Mouse (Mus musculus) layer of hippocampus, adult 18-20 months (tissue): ENCODE measurements around the gene Naa10. TPM values are rescaled to one million over a fixed set of nuclear protein-coding genes. Genes with fewer than 3 reads are reported as not detected.

Experiments used
- DNase-seq, 2 experiments: peaks; one replicate each; pipeline ENCODE4 v3.0.0; 2022; ENCODE audit warnings: low spot score in 2 of 2
- total RNA-seq, 2 experiments: library from RNA; stranded (reverse); gene quantifications; 2 replicates each; pipeline ENCODE4 v1.2.3; 2021

The Naa10 gene
- total RNA-seq, 2 experiments from 2014 or later, result 57.7 to 61.3 TPM

- no peak for DNase-seq
These were observed 4.8 kb downstream of the Naa10 start for GRCm38 (mm10) chrX:73916945-73917344.

- DNase-seq, result peak; percentile 82 to 94
These were observed 6.7 kb downstream of the Naa10 start for GRCm38 (mm10) chrX:73914827-73915703.

- no peak for DNase-seq
These were observed 10.2 kb downstream of the Naa10 start for GRCm38 (mm10) chrX:73911588-73911987.

- DNase-seq, result no peak
These were observed 10.6 kb downstream of the Naa10 start for GRCm38 (mm10) chrX:73911156-73911555.

GRCm38 (mm10) chrX:73910451-73910850, 11.3 kb downstream of the Naa10 start:
- DNase-seq, result no peak

GRCm38 (mm10) chrX:73910049-73910448, 11.7 kb downstream of the Naa10 start:
- DNase-seq, result no peak

- no peak for DNase-seq
These were observed 23.8 kb downstream of the Naa10 start for GRCm38 (mm10) chrX:73897959-73898358.

- peak in 1 of 2 experiments; percentile 67 for DNase-seq
These were observed 26.0 kb downstream of the Naa10 start, which contains the start of gene L1cam for GRCm38 (mm10) chrX:73895719-73896118. TSS of gene L1cam (minus strand) at chrX:73896105.

- DNase-seq, result no peak
These were observed 28.9 kb downstream of the Naa10 start for GRCm38 (mm10) chrX:73892833-73893232.

GRCm38 (mm10) chrX:73891551-73892152, 30.1 kb downstream of the Naa10 start, which contains the start of gene Avpr2:
TSS of gene Avpr2 (plus strand) at chrX:73892102.
- DNase-seq, result no peak

GRCm38 (mm10) chrX:73881463-73881862, 40.3 kb downstream of the Naa10 start:
- no peak for DNase-seq

- DNase-seq, result no peak
These were observed 40.7 kb downstream of the Naa10 start for GRCm38 (mm10) chrX:73881036-73881427.

- peak in 1 of 2 experiments; percentile 22 for DNase-seq
These were observed 41.3 kb downstream of the Naa10 start for GRCm38 (mm10) chrX:73880194-73881035.

- DNase-seq, result no peak
These were observed 44.7 kb downstream of the Naa10 start for GRCm38 (mm10) chrX:73877014-73877413.

- DNase-seq, result no peak
These were observed 45.9 kb downstream of the Naa10 start for GRCm38 (mm10) chrX:73875881-73876280.

GRCm38 (mm10) chrX:73871956-73872355, 49.8 kb downstream of the Naa10 start:
- no peak for DNase-seq

GRCm38 (mm10) chrX:73871474-73871873, 50.3 kb downstream of the Naa10 start:
- DNase-seq, result no peak

GRCm38 (mm10) chrX:73869334-73869733, 52.4 kb downstream of the Naa10 start:
- DNase-seq, result no peak

- no peak for DNase-seq
These were observed 53.9 kb downstream of the Naa10 start for GRCm38 (mm10) chrX:73867852-73868251.

GRCm38 (mm10) chrX:73867256-73867655, 54.5 kb downstream of the Naa10 start:
- peak in 1 of 2 experiments; percentile 25 for DNase-seq
